Mouse (Mus musculus) Muller cell, postnatal 12 days (primary cell): ENCODE data around the gene Nup210.
"Not testable (repeated sequence)": the region's sequence is repeated elsewhere in the genome, so short reads cannot be mapped to it uniquely, and the experiment has no call there.

Experiments used
- DNase-seq: peaks from one replicate; pipeline ENCODE4 v3.0.0-alpha.2; 2015; ENCODE audit errors: inconsistent ontology term

Nup210 gene

GRCm38 (mm10) chr6:91104765-91105399, 11.7 kb downstream of the Nup210 start:
- DNase-seq: no peak

GRCm38 (mm10) chr6:91103421-91103820, 13.2 kb downstream of the Nup210 start:
- DNase-seq: not testable (repeated sequence)

GRCm38 (mm10) chr6:91100621-91101020, 16.0 kb downstream of the Nup210 start:
- DNase-seq: no peak

DNA sequence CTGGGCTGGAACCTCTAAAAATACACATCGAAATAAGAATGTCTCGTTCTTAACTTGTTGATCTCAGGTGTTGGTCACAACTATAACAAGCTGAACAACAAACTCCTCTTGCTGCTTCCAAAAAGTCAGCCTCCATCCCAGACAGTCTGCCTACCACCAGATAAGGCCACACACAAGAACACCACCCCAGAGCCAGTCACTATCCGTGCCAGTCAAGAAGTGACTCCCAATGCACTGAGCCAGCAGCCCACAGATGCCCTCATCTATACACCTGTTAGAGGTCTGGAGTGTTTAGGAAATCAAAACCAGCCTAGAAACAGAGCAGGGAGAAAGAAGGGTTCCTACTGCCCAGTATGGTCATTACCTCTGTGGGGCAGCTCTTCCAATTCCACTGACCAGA, 18.8 kb downstream of the Nup210 start:
- DNase-seq: no peak

DNA sequence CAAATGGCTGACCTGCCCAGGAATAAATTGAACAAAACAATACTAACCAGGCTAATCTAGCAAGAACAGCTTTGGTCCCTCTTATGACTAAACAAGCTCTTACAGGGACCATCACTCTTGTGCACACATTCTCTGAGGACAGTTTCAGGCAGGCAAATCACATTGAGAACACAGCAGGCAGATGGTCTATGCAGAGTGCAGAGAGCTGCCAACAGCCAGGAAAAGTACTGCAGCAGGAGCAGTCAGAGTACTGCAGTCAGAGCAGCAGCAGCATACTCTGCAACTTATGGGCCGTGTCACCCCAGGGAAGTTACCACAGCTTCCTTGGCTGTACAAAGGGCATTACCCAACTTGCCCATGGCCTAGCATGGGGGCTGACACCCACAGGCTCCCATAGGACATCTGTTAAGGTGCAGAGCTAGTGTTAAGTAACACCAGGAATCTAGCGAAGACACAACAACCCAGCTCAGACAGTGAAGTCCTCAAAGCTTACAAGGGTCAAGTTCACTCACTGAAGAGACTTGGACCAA, 21.5 kb downstream of the Nup210 start:
- DNase-seq: no peak

DNA sequence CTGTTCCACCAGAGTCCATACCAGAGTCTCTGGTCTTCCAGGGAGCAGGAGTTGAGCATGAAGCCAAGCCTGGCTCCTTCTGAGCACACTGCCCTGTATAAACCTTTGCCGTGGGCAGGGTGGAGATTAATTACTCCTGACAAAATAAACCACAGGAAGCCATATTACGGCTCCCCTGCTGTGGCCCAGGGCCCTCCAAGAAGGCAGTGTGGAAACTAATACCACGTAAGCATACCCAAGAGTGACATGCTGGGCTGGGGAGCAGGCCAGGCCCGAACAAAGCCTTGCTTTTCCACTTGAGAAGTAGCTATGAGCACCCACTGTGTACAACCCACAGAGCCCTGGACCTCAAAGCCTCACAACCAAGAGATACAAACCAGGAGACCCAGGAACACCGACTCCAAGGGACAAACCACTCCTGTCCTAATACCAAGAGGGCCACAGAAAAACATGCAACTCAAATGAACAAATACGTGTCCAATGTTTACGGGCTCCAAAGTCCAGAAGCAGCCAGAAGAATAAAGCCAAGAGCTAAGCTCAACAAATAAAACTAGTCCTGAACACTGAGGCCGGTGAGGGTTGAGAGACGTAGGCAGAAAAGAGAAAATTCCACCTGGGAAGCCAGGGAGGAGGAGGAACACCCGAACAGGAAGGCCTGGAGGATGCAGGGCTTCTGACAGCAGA, 24.3 kb downstream of the Nup210 start:
- DNase-seq: peak; percentile 86

- DNase-seq: no peak
These were observed 31.3 kb downstream of the Nup210 start for GRCm38 (mm10) chr6:91085114-91085892.

DNA sequence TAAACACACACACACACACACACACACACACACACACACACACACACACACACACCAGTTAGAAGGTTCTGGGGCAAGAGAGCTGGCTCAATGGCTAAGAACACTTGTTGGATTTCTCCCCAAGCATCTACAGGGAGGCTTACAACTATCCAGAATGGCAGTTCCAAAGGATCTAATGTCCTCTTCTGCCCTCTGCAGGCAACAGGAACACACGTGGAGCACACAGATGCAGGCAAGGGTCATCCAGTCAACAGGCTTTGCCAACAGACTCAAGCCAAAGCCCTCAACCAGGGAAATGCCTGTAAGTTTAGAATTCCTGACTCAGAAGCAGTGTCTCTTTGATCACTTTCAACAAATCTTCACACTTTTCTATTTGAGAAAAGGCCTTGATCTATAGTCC, 36.6 kb downstream of the Nup210 start:
- no peak for DNase-seq

DNA sequence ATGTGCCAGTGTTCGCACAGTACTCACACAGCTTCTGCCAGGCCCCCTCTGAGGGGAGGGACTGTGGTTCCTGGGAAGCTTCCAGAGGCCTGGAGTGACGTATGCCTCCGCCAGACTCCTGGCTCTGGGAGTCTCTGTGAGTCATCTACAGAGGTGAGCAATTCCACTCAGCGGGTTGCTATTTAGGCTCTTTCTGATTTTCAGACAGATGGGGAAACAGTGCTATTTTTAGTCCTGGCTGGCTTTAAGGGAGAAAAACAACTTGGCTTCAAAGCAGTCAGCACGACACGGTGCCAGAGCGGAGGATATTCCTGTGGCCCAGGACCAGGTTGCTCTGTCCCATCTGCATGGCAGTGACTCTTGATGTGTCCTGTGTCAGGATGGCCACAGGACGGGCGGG, 40.4 kb downstream of the Nup210 start:
- peak; percentile 83 for DNase-seq

DNA sequence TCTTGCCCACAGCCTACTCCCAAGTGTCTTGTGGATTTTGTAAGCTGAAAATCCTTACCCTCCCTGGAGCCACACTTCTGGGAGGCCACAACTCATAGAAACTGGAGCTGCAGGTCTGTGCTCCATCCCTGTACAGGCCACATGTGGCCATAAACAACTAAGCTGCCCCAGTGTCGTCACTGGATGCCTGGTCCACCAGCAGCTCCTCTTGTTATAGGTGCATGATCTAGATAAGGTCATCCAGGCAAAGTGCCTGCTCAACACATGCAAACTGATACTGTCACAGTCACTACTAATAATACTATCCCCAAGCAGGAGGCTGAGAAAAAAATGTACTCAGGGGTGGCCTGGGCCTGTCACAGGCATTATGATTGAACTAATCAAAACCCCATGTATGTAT, 48.1 kb downstream of the Nup210 start:
- no peak for DNase-seq

DNA sequence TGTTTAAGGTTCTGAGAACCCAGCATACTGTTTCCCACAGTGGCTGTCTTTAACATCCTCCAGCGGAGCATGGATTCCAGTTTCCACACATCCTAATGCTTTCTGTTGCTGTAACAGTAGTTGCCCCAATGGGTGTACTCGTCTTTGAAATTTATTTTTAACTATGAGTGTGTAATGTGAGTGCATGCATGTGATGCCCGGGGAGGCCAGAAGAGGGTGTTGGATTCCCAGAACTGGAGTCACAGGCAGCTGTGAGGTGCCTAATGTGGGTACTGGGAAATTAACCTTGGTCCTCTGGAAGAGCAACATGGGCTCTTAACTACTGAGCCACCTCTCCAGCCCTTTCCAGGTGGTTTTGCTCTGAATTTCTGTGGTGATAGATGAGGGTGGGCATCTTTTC, 49.6 kb downstream of the Nup210 start:
- DNase-seq: no peak

- no peak for DNase-seq
These were observed 55.3 kb downstream of the Nup210 start for GRCm38 (mm10) chr6:91061296-91061695.

DNA sequence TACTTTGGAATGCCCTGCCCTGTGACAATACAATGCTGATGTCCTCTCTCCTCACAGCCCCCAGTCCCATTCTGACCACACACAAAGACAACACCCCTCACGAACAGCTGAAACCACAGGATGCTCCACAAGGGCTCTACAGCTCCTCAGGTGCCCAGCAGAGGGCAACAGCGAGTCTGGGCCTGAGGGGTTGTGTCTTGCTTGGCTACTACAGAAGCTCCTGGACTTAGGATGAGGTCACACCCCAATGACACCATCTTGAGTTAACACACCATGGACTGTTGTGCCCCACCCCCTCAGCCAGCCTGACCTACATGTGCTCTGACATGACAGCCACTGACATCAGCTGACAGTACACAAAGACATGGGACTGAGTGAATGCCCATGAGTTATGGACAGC, 56.9 kb downstream of the Nup210 start:
- DNase-seq: peak; percentile 24

DNA sequence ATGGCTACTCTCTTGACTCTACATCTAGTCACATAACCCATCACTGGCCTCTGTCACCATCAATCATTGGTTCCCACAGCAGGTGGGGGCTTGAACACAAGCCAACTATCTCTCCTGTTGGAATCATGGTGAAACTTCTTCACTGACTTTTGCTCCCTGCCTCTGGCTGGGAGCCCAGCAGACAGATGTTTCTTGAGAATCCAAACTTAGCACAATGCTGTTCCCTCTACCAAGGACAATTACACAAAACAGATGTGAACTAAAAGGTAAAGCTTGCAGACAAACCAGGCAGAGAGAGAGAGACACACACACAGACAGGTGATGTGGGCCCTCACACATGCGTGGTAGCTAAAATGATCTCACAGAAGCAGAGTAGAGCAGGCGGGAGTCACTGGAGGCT, 58.6 kb downstream of the Nup210 start:
- DNase-seq: no peak

- no peak for DNase-seq
These were observed 60.3 kb downstream of the Nup210 start for GRCm38 (mm10) chr6:91056348-91056747.

DNA sequence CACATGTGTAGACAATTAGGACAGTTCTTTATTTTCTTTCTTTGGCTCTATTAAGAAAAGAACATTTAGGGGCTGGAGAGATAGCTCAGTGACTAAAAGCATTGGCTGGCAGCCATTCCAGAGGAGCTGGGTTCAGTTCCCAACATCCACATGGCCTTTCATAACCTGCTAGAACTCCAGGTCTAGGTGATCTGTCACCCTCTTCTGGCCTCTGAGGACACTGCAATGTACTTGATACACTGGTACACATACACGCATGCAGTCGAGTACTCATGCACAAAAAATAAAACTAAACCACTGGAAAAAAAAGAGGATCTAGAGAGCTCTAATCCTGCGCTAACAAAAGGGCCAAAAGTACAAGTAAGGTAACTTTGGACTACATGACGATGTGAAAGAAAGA, 64.1 kb downstream of the Nup210 start:
- DNase-seq: no peak

DNA sequence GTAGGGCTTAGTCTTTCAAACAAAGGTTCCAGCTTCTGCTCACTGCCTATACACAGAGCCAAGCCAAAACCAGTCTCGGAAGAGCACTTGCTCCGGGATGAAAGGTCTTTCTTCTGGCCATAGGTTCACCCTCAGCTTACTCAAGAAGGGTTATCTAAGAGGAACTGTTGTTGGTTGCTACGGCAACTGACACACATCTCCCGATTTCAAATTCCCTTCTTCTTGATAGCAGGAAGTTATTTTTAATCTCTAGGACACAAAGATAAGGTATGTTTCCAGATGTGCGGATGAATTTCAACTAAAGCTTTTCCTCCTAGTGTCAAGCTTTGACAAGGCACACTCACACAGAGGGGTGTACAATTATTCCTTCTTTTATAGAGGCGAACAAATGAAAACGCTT, 68.6 kb downstream of the Nup210 start:
- no peak for DNase-seq

DNA sequence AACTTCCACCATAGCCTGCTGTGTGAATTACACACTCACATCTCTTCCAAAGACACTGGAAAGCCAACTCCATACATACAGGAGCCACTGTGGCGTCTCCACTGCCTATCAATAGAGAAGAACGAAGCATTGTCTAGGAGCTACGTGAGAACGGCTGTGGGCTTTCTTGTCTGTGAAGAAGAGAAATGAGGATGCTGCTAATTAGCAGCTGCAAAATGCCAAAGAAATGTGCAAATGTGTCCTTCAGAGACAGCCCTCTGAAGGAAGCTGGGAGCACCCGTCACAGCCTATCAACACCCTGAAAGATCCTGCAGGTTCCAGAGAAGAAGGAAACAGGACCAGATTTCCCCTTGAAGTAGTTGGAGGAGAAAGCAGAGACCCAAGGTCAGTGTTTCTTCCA, 69.2 kb downstream of the Nup210 start:
- DNase-seq: no peak

DNA sequence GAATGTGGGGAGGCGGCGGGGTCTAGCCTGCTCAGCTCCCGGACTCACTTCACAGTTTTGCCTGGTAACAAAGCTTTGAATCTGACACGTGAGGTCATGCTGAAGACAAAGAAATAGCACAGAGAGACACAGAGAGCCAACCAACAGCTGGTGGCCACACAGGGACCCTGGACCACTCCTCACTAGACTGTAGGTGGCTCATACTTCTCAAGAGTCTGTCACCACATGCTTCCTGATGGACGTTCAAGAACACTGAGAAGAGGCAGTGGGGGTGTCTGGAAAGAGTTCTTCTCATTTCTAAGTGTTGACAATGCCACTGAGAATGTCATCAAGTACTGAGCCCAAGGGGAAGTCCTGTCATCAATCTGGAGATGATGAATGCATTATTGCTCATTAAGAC, 70.4 kb downstream of the Nup210 start:
- no peak for DNase-seq

GRCm38 (mm10) chr6:91044628-91045331, 71.8 kb downstream of the Nup210 start:
- DNase-seq: peak; percentile 12

DNA sequence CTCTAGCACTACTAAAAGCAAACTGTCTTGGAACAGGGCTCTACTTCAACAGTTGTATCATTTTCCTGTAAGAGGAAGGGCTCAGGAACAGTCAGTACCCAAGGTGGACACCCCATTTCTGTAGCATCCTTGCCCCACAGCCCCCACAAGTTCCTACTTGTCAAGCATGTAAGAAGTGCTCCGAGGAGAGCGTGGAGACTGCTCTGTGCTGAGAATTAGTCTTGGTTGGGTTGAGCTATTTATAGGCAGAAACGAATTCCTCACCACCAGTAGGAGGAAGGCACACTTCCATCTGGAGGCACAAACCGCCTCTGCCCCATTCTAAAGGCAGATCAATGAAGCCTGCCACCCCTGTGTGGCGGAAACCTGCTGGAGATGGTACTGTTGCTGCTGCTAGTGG, 75.3 kb downstream of the Nup210 start:
- no peak for DNase-seq

GRCm38 (mm10) chr6:91028256-91028655, 88.4 kb downstream of the Nup210 start:
- DNase-seq: no peak
